Mouse (Mus musculus) myocyte (in vitro differentiated cells): Measurements from ENCODE around the gene Zfp365.

Experiments used
- MAX ChIP-seq: IDR thresholded peaks from one replicate; pipeline ENCODE4 v1.6.1; 2011; ENCODE audit warnings: low read depth, mild to moderate bottlenecking, control low read depth
- POLR2A ChIP-seq: IDR thresholded peaks from one replicate; pipeline ENCODE4 v1.6.1; 2011; ENCODE audit warnings: low read depth, mild to moderate bottlenecking, control low read depth, moderate library complexity; ENCODE audit not compliant: insufficient read length
- POLR2AphosphoS2 ChIP-seq: IDR thresholded peaks from one replicate; pipeline ENCODE4 v1.6.1; 2011; ENCODE audit warnings: low read depth, control low read depth; ENCODE audit not compliant: insufficient read length

DNA sequence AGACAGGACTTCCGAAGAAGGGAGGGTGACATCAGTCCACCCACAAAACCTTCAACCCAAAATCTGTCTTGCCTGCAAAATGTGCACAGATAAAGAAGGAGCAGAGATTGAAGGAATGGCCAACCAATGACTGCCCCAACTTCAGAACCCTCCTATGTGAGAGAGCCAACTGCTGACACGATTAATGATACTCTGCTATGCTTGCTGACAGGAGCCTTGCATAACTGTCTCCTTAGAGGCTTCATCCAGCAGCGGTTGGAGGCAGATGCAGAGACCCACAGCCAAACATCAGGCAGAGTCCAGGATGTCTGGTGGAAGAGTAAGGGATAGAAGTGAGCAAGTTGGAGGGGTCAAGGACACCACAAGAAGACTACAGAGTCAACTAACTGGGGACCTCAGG lies 73.3 kb downstream of the Zfp365 start:
- TF ChIP-seq MAX (no peak), POLR2A (no peak), POLR2AphosphoS2 (no peak)
